Mouse (Mus musculus): ENCODE data around the gene Ccl25. TPM values are rescaled to one million over a fixed set of nuclear protein-coding genes. Genes with fewer than 3 reads are reported as not detected.
"Not testable (repeated sequence)": the region's sequence is repeated elsewhere in the genome, so short reads cannot be mapped to it uniquely, and the experiment has no call there.

Ccl25 gene
- polyA plus RNA-seq, 1 experiment from 2014 or later: 10.2 TPM

- H3K4me1 ChIP-seq (ENCODE audit: control insufficient read depth, insufficient read depth, low read length): no peaks in the 10 kb centered on the region
- DNase-seq (ENCODE audit: low spot score) (no peak), ATAC-seq (ENCODE audit: low read depth) (no peak)
- H3K27me3 ChIP-seq (replicated peaks; ENCODE audit: control insufficient read depth, insufficient read depth, low read length): no peaks in the 10 kb centered on the region
- H3K4me2 ChIP-seq (ENCODE audit: low read depth, low read length): no peak overlapping the region
- no peaks in the 10 kb centered on the region for H3K9me3 ChIP-seq (ENCODE audit: control insufficient read depth, low read length)
- no peaks in the 10 kb centered on the region for H3K36me3 ChIP-seq (ENCODE audit: control insufficient read depth, insufficient read depth, low read length)
- H3K27ac ChIP-seq (replicated peaks; ENCODE audit: low read depth, low read length): no peak overlapping the region
- WGBS: 69% methylated on average over 1 of the region's 1 CpGs
- H3K9ac ChIP-seq (ENCODE audit: low read depth, low read length): no peak overlapping the region
- H3K4me3 ChIP-seq (ENCODE audit: low read depth, low read length): no peak overlapping the region
Observed at GRCm38 (mm10) chr8:4349335-4349734, 24.3 kb downstream of the Ccl25 start.

DNA sequence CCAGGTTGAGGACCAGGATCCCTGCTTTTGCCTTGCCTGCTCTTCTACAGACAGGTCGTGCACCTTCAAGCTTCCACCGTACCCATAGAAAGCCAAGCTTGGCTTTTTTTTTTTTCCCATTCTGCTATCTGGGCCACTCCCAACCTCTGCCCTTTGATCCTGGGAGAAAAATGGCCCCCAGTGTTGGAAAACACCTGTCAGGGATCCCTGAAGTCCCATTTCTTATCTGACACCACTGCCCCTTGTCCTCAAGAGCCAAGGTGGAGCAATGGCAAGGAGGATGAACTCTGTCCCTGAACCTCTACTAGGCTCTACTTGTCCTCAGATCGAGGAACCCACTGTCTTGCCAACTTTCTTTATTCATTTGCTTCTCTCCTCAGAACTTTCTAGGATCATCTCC, 25.6 kb downstream of the Ccl25 start:
- no peaks in the 10 kb centered on the region for H3K9me3 ChIP-seq (ENCODE audit: control insufficient read depth, low read length)
- no peak overlapping the region for H3K4me3 ChIP-seq (ENCODE audit: low read depth, low read length)
- ATAC-seq (ENCODE audit: low read depth) (no peak), DNase-seq (ENCODE audit: low spot score) (no peak)
- H3K27ac ChIP-seq (replicated peaks; ENCODE audit: low read depth, low read length): no peak overlapping the region
- H3K4me2 ChIP-seq (ENCODE audit: low read depth, low read length): no peak overlapping the region
- no peak overlapping the region for H3K9ac ChIP-seq (ENCODE audit: low read depth, low read length)
- no peaks in the 10 kb centered on the region for H3K27me3 ChIP-seq (replicated peaks; ENCODE audit: control insufficient read depth, insufficient read depth, low read length)
- WGBS: 80% methylated on average over 3 of the region's 3 CpGs
- H3K36me3 ChIP-seq (ENCODE audit: control insufficient read depth, insufficient read depth, low read length): no peaks in the 10 kb centered on the region
- no peaks in the 10 kb centered on the region for H3K4me1 ChIP-seq (ENCODE audit: control insufficient read depth, insufficient read depth, low read length)

DNA sequence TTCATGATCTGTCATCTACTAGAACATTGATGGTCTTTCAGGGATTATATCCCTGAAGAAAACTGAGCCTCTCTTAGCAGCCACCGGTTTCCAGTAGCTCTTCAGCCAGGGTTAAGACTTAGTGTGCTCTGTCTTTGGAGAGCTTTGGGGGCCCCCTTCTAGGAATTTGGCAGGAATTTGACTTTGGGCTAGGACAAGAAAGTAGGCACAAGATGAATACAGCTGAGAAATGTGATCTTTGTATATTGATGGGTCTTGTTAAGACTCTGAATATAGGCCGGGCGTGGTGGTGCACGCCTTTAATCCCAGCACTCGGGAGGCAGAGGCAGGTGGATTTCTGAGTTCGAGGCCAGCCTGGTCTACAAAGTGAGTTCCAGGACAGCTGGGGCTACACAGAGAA, 27.6 kb downstream of the Ccl25 start:
- not testable (repeated sequence) for H3K4me3 ChIP-seq (ENCODE audit: low read depth, low read length)

DNA sequence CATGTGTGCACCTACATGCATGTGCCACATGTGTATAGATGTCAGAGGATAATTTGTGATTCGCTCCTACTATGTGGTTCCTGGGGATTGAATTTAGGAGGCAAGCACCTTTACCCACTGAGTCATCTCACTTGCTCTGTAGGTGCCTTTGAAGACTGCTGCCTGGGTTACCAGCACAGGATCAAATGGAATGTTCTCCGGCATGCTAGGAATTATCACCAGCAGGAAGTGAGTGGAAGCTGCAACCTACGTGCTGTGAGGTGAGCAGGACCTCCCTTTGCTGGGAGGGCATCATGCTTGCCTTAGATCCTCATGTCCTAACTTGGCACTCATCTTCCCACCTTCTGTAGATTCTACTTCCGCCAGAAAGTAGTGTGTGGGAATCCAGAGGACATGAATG, 28.7 kb downstream of the Ccl25 start:
- no peak for DNase-seq (ENCODE audit: low spot score)
- Histone ChIP-seq H3K4me1 (ENCODE audit: control insufficient read depth, insufficient read depth, low read length) (no peaks in the 10 kb centered on the region), H3K27me3 (replicated peaks; ENCODE audit: control insufficient read depth, insufficient read depth, low read length) (no peaks in the 10 kb centered on the region), H3K36me3 (ENCODE audit: control insufficient read depth, insufficient read depth, low read length) (no peaks in the 10 kb centered on the region), H3K4me3 (ENCODE audit: low read depth, low read length) (no peak overlapping the region), H3K27ac (replicated peaks; ENCODE audit: low read depth, low read length) (no peak overlapping the region), H3K9me3 (ENCODE audit: control insufficient read depth, low read length) (no peaks in the 10 kb centered on the region), H3K4me2 (ENCODE audit: low read depth, low read length) (no peak overlapping the region), H3K9ac (ENCODE audit: low read depth, low read length) (no peak overlapping the region)
- 81% methylated on average over 4 of the region's 4 CpGs for WGBS
- ATAC-seq (ENCODE audit: low read depth): no peak

More for the DNA sequence above, 27.6 kb downstream of the Ccl25 start:
- H3K9ac ChIP-seq (ENCODE audit: low read depth, low read length); H3K36me3 ChIP-seq (ENCODE audit: control insufficient read depth, insufficient read depth, low read length); H3K27ac ChIP-seq (replicated peaks; ENCODE audit: low read depth, low read length); H3K4me1 ChIP-seq (ENCODE audit: control insufficient read depth, insufficient read depth, low read length); H3K9me3 ChIP-seq (ENCODE audit: control insufficient read depth, low read length); ATAC-seq (ENCODE audit: low read depth); H3K27me3 ChIP-seq (replicated peaks; ENCODE audit: control insufficient read depth, insufficient read depth, low read length); H3K4me2 ChIP-seq (ENCODE audit: low read depth, low read length); DNase-seq (ENCODE audit: low spot score): not testable (repeated sequence)
- 88% methylated on average over 6 of the region's 6 CpGs for WGBS

DNA sequence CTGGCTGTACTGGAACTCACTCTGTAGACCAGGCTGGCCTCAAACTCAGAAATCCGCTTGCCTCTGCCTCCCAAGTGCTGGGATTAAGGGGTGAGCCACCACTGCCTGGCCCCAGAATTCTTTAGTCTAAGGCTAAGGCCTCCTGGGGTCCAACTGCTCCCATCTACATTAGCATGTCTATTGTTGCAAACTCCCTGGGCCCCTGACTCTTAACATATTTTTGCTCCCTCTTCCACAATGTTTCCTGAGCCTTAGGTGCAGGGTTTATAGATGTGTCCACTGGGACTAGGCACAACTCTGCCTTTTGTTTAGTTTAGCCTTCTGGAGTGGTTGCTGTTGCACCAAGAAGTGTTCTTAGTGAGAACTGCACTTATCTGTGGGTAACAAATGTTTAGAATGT, 29.5 kb downstream of the Ccl25 start:
- H3K9me3 ChIP-seq (ENCODE audit: control insufficient read depth, low read length): no peaks in the 10 kb centered on the region
- no peaks in the 10 kb centered on the region for H3K27me3 ChIP-seq (replicated peaks; ENCODE audit: control insufficient read depth, insufficient read depth, low read length)
- no peaks in the 10 kb centered on the region for H3K4me1 ChIP-seq (ENCODE audit: control insufficient read depth, insufficient read depth, low read length)
- H3K4me2 ChIP-seq (ENCODE audit: low read depth, low read length): no peak overlapping the region
- ATAC-seq (ENCODE audit: low read depth): no peak
- H3K4me3 ChIP-seq (ENCODE audit: low read depth, low read length): no peak overlapping the region
- no peak overlapping the region for H3K27ac ChIP-seq (replicated peaks; ENCODE audit: low read depth, low read length)
- 88% methylated on average over 1 of the region's 1 CpGs for WGBS
- H3K9ac ChIP-seq (ENCODE audit: low read depth, low read length): no peak overlapping the region
- H3K36me3 ChIP-seq (ENCODE audit: control insufficient read depth, insufficient read depth, low read length): no peaks in the 10 kb centered on the region
- no peak for DNase-seq (ENCODE audit: low spot score)

GRCm38 (mm10) chr8:4355455-4355854, 30.4 kb downstream of the Ccl25 start:
- H3K4me1 ChIP-seq (ENCODE audit: control insufficient read depth, insufficient read depth, low read length): no peaks in the 10 kb centered on the region
- no peaks in the 10 kb centered on the region for H3K9me3 ChIP-seq (ENCODE audit: control insufficient read depth, low read length)
- DNase-seq (ENCODE audit: low spot score): no peak
- 67% methylated on average over 10 of the region's 10 CpGs for whole genome bisulfite sequencing
- no peak overlapping the region for H3K4me2 ChIP-seq (ENCODE audit: low read depth, low read length)
- H3K4me3 ChIP-seq (ENCODE audit: low read depth, low read length): no peak overlapping the region
- ATAC-seq (ENCODE audit: low read depth): no peak
- H3K9ac ChIP-seq (ENCODE audit: low read depth, low read length): no peak overlapping the region
- H3K27me3 ChIP-seq (replicated peaks; ENCODE audit: control insufficient read depth, insufficient read depth, low read length): no peaks in the 10 kb centered on the region
- no peaks in the 10 kb centered on the region for H3K36me3 ChIP-seq (ENCODE audit: control insufficient read depth, insufficient read depth, low read length)
- no peak overlapping the region for H3K27ac ChIP-seq (replicated peaks; ENCODE audit: low read depth, low read length)

DNA sequence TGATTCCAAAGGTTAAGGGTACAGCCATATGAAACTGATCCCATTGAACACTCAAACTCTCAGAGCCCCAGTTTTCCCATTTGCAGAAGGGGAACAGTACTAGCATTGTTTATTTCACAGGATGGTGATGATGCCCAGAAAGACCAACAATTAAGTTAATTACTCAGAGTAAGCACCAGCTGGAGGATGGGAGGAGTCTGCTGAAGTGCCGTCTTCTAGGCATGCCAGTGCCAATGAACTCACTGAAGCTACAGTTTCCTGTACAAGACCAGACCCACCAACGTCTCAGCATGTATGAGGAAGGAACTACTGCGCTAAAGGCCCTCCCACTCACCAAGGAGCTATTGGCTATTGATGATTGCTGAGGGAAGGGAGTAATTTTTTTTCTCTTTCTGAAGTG, 34.4 kb downstream of the Ccl25 start:
- 50% methylated on average over 3 of the region's 3 CpGs for WGBS
- DNase-seq (ENCODE audit: low spot score) (no peak), ATAC-seq (ENCODE audit: low read depth) (no peak)
- H3K9ac ChIP-seq (ENCODE audit: low read depth, low read length): no peak overlapping the region
- H3K4me1 ChIP-seq (ENCODE audit: control insufficient read depth, insufficient read depth, low read length): no peaks in the 10 kb centered on the region
- no peaks in the 10 kb centered on the region for H3K9me3 ChIP-seq (ENCODE audit: control insufficient read depth, low read length)
- no peak overlapping the region for H3K4me2 ChIP-seq (ENCODE audit: low read depth, low read length)
- no peak overlapping the region for H3K27ac ChIP-seq (replicated peaks; ENCODE audit: low read depth, low read length)
- H3K27me3 ChIP-seq (replicated peaks; ENCODE audit: control insufficient read depth, insufficient read depth, low read length): no peaks in the 10 kb centered on the region
- no peaks in the 10 kb centered on the region for H3K36me3 ChIP-seq (ENCODE audit: control insufficient read depth, insufficient read depth, low read length)
- no peak overlapping the region for H3K4me3 ChIP-seq (ENCODE audit: low read depth, low read length)

GRCm38 (mm10) chr8:4360922-4361321, 35.9 kb downstream of the Ccl25 start:
- Histone ChIP-seq H3K27me3 (replicated peaks; ENCODE audit: control insufficient read depth, insufficient read depth, low read length) (no peaks in the 10 kb centered on the region), H3K36me3 (ENCODE audit: control insufficient read depth, insufficient read depth, low read length) (no peaks in the 10 kb centered on the region), H3K9me3 (ENCODE audit: control insufficient read depth, low read length) (no peaks in the 10 kb centered on the region), H3K4me3 (ENCODE audit: low read depth, low read length) (no peak overlapping the region), H3K4me2 (ENCODE audit: low read depth, low read length) (no peak overlapping the region), H3K27ac (replicated peaks; ENCODE audit: low read depth, low read length) (no peak overlapping the region), H3K4me1 (ENCODE audit: control insufficient read depth, insufficient read depth, low read length) (no peaks in the 10 kb centered on the region), H3K9ac (ENCODE audit: low read depth, low read length) (no peak overlapping the region)
- no peak for DNase-seq (ENCODE audit: low spot score)
- 76% methylated on average over 2 of the region's 2 CpGs for WGBS
- ATAC-seq (ENCODE audit: low read depth): no peak

GRCm38 (mm10) chr8:4366189-4366588, 41.2 kb downstream of the Ccl25 start:
- Histone ChIP-seq H3K9me3 (ENCODE audit: control insufficient read depth, low read length) (peaks cover 5% of the 10 kb centered on the region; the same call in 1 of the 2 replicates), H3K27me3 (replicated peaks; ENCODE audit: control insufficient read depth, insufficient read depth, low read length) (no peaks in the 10 kb centered on the region), H3K4me1 (ENCODE audit: control insufficient read depth, insufficient read depth, low read length) (no peaks in the 10 kb centered on the region), H3K4me2 (ENCODE audit: low read depth, low read length) (no peak overlapping the region), H3K36me3 (ENCODE audit: control insufficient read depth, insufficient read depth, low read length) (no peaks in the 10 kb centered on the region), H3K4me3 (ENCODE audit: low read depth, low read length) (no peak overlapping the region), H3K27ac (replicated peaks; ENCODE audit: low read depth, low read length) (no peak overlapping the region), H3K9ac (ENCODE audit: low read depth, low read length) (no peak overlapping the region)
- no peak for DNase-seq (ENCODE audit: low spot score)
- ATAC-seq (ENCODE audit: low read depth): no peak
- WGBS: 86% methylated on average over 3 of the region's 3 CpGs
